Mouse (Mus musculus): ENCODE data around the gene Ube2f. TPM values are rescaled to one million over a fixed set of nuclear protein-coding genes. Genes with fewer than 3 reads are reported as not detected.

Ube2f gene
- total RNA-seq, 2 experiments from 2014 or later = 50.7 to 53.9 TPM

DNA sequence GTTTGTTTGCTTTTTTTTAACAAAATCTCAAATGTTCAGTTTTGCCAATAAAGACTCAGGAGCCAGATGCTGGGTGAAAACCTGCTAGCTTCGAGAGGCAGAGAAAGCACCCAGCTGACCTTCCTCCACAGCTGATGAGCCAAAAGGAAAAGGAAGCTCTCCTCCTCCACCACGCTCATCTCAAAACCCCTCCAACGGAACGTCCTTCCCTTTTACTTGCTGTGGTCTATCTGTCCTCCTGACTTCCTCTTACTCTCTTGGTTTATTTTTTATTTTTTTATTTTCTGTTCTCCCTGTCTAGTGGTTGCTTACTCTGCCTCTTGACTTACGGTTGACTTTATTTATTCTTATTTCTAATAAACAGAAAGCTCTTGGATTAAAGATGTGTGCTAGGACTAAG lies 14.7 kb upstream of the Ube2f start:
- no peak for DNase-seq (ENCODE audit: low spot score)

DNA sequence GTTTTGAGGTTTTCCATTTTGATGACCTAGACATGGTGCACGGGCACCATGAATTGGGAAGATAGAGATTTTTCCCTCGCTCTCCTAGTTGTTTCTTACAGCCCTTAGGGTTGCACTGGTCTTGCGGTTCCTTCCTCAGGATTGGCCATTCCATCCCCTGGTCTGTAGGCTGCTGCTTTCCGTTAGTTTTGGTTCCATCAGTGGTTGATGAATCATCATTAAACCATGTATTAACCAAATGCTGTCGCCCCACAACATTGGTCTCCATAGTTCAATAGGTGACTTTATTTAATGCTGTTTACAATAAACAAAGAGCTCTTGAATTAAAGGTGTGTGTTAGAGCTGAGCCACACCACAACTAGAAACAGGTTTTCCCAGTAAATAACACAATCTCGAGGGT lies 12.4 kb upstream of the Ube2f start:
- no peak for DNase-seq (ENCODE audit: low spot score)

- peak; percentile 71 for DNase-seq (ENCODE audit: low spot score)
Measured at GRCm38 (mm10) chr1:91239112-91239511, 11.0 kb upstream of the Ube2f start.

GRCm38 (mm10) chr1:91239800-91240199 lies 10.3 kb upstream of the Ube2f start:
- no peak for DNase-seq (ENCODE audit: low spot score)

- DNase-seq (ENCODE audit: low spot score) = no peak
Measured at GRCm38 (mm10) chr1:91240685-91241084, 9.4 kb upstream of the Ube2f start.

GRCm38 (mm10) chr1:91241249-91241648 lies 8.9 kb upstream of the Ube2f start:
- DNase-seq (ENCODE audit: low spot score) = no peak

DNA sequence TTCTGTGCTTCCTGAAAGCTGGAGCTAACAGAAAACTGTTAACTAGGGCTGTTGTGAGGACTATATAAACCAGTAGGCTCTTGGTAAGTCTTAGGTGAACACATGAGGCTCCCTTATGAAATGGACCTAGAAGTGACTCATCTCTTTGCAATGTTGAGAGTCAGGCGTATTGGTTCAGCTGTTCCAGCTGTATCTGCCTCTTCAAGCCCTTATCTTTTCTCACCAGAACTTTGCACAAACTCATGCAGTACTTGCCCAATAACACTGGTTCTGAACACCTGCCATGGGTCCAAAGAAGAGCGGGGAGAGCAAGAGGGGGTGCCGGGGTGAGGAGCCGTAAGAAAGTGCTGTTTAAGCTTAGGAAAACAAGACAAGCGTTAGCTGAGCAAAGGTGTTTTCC lies 1.9 kb upstream of the Ube2f start:
- no peak for DNase-seq (ENCODE audit: low spot score)

GRCm38 (mm10) chr1:91248970-91249369 lies 1.1 kb upstream of the Ube2f start:
- DNase-seq (ENCODE audit: low spot score) = no peak

GRCm38 (mm10) chr1:91250415-91251147 lies 477 bp downstream of the Ube2f start:
- DNase-seq (ENCODE audit: low spot score) = peak; percentile 26

- no peak for DNase-seq (ENCODE audit: low spot score)
Measured at GRCm38 (mm10) chr1:91251148-91251650, 1.1 kb downstream of the Ube2f start.

GRCm38 (mm10) chr1:91251927-91252326 lies 1.8 kb downstream of the Ube2f start:
- DNase-seq (ENCODE audit: low spot score) = no peak

GRCm38 (mm10) chr1:91257918-91258317 lies 7.8 kb downstream of the Ube2f start:
- no peak for DNase-seq (ENCODE audit: low spot score)

DNA sequence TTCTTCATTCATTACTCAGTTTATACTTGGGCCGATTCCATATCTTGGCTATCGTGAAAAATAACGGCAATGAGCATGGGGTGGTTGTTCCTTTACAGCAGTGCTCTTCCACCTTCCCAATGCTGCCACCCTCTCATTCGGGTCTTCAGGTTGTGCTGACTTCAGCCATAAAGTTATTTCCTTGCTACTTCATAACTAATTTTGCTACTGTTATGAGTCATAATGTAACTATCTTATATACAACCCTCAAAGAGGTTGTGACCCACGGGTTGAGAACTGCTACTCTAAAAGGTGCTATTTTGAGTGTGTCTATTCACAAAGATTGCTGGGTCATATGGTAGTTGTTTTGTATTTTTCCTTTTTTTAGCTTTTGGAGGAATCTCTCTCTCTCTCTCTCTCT lies 9.7 kb downstream of the Ube2f start:
- no peak for DNase-seq (ENCODE audit: low spot score)

DNA sequence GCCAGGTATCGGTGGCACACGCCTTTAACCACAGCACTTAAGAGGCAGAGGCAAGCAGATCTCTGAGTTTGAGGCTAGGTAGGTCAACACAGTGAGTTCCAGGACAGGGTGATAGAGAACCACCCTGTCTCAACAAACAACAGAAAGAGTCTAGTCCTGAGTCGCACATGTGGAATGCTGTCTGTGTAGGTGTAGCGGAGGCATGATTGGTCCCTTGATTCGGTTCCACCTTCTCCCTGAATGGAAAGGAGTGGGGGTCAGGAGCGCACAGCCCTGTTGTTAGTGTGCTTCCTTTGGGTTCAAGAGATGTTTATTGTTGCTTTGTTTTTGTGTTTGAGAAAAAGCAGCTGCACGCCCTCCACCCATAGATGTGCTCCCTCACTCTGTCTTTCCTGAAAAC lies 12.4 kb downstream of the Ube2f start:
- no peak for DNase-seq (ENCODE audit: low spot score)

DNA sequence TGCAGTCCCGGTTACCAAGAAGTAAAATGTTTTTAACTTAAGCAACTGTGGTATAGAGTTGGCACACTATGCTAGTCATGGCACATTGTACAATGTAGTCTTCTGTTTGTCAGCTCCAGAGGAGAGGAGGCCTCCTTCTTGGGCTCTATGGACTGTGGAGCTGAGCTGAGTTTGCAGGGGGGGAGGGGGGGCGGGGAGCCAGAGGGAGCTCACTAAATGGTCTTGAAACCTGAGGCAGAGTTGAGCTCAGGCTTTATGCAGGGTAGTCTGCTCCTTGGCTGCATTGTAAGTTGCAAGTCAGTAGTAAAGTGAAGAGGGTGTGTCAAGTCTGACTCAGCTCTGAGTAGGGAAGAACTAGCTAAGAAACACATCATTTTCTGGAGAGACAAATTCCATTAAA lies 22.2 kb downstream of the Ube2f start:
- DNase-seq (ENCODE audit: low spot score) = no peak

GRCm38 (mm10) chr1:91276581-91276980 lies 26.5 kb downstream of the Ube2f start:
- DNase-seq (ENCODE audit: low spot score) = no peak

GRCm38 (mm10) chr1:91277480-91277879 lies 27.4 kb downstream of the Ube2f start:
- DNase-seq (ENCODE audit: low spot score) = no peak

GRCm38 (mm10) chr1:91278410-91279119 lies 28.5 kb downstream of the Ube2f start:
- DNase-seq (ENCODE audit: low spot score) = no peak

DNA sequence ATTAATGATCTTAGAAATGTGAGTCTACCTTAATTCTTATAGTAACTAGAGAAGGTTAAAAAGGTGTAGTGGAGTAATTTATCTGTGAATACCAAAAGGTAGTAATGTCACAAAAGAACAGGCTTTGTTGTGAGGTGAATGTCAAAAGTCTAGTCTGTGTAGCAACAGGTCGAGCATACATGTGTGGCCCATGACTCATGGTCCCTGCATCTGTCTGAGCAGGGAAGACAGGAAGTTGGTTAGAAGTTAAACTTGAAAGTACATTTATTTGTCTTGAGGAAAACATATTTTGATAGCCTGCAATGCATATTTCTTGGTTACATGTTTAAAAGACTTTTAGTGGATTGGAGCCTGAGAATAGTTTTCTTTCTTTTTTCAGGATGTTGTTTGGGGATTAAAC lies 29.0 kb downstream of the Ube2f start:
- no peak for DNase-seq (ENCODE audit: low spot score)

DNA sequence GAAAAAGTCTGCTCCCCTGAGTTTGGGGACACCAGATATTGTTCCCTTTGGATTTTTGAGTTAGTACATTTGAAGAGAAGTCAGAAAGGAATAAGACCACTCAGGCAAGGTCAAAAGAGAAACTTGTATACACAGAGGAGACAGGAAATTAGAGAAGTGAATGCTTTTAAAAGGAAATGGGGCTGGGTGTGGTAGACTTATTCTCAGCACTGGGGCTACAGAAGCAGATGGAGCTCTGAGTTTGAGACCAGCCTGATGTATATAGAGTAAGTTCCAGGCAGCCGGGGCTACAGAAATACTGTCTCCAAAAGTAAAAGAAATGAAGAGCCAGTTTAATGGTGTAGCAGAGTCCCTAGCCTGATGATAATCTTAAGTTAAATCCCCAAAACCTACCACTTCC lies 32.5 kb downstream of the Ube2f start:
- DNase-seq (ENCODE audit: low spot score) = no peak

DNA sequence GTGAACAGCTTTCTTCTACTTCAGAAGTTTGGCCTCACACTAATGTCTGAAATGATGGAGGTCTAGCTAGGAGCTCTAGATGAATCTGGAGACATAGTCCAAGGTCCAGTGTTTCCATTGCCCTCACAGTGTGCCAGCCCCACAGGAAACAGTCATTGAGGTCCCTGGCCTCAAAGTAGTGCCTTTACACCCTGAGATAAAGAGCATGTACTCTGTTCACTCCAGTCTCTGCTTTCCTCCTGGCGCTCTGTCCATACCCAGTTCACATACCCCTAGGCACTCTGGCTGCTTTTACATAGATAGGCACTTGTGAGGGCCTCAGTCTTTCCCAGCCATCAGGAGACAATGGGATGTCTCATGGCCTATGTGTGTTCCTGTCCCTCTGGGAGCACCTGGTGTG lies 39.3 kb downstream of the Ube2f start:
- DNase-seq (ENCODE audit: low spot score) = no peak

DNA sequence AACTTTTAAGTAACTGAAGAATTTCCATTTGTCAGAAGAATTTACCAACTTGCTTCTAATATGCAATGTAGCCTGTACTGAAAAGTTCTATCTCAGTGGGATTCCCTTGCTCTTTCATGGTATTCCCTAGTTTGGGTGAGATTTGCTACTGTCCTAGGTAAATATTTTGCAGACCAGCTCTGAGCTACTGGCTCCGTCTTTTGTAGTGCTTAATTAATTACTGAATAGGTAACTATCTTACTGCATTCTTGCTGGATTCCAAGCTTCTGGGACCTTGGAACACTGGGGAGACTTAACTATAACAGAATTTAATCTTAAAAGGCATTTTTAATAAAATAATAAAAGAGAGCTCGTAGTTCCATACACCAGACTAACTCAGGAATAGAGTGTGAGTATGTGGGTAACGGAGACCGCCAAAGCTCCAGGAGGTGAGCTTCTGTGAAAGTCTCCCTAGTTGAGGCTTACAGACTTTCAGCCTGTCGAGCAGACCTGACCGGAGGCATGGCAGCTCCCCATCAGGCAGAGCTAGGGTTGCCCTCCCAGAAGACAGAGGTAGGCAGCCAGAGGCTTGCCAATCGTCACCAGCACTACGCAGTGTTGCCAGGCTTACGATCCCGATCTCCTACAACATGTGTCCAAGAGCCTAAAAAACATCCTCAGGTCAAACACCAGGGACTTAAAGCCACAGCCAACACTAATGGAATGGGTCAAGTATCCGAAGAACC lies 42.2 kb downstream of the Ube2f start:
- DNase-seq (ENCODE audit: low spot score) = no peak
